Mouse (Mus musculus) megakaryocyte, embryonic 14.5 days (primary cell): ENCODE measurements around the gene Spata25. TPM values are rescaled to one million over a fixed set of nuclear protein-coding genes. Genes with fewer than 3 reads are reported as not detected.
"Not testable (repeated sequence)": the region's sequence is repeated elsewhere in the genome, so short reads cannot be mapped to it uniquely, and the experiment has no call there.

Source experiments
- H3K27me3 ChIP-seq: replicated peaks from 2 replicates; pipeline ENCODE3; 2012; ENCODE audit warnings: inconsistent platforms
- H3K36me3 ChIP-seq: replicated peaks from 2 replicates; pipeline ENCODE3; 2012; ENCODE audit warnings: low read length, inconsistent platforms, mixed read lengths
- H3K4me1 ChIP-seq: 2 replicates; pipeline ENCODE4 v1.6.1; 2012; ENCODE audit warnings: inconsistent platforms
- H3K4me3 ChIP-seq: replicated peaks from 2 replicates; pipeline ENCODE3; 2012; ENCODE audit warnings: moderate library complexity, mild to moderate bottlenecking, inconsistent platforms
- H3K9me3 ChIP-seq: 2 replicates; pipeline ENCODE4 v1.6.1; 2012; ENCODE audit warnings: inconsistent platforms
- FLI1 ChIP-seq: IDR thresholded peaks from 2 replicates; pipeline ENCODE4 v1.6.1; 2012; ENCODE audit warnings: low read length, inconsistent platforms, mixed read lengths
- GATA1 ChIP-seq: IDR thresholded peaks from 3 replicates; pipeline ENCODE4 v1.6.1; 2012; ENCODE audit warnings: mixed read lengths, low read length, inconsistent platforms, borderline replicate concordance
- polyA plus RNA-seq: library from polyadenylated mRNA; stranded (reverse); fragments of >175 nt; gene quantifications from 2 replicates; pipeline ENCODE4 v1.2.3, GENCODE M21; 2012; ENCODE audit warnings: low replicate concordance; ENCODE audit not compliant: insufficient read depth

Gene Spata25
- polyA plus RNA-seq, 1 experiment: not detected

DNA sequence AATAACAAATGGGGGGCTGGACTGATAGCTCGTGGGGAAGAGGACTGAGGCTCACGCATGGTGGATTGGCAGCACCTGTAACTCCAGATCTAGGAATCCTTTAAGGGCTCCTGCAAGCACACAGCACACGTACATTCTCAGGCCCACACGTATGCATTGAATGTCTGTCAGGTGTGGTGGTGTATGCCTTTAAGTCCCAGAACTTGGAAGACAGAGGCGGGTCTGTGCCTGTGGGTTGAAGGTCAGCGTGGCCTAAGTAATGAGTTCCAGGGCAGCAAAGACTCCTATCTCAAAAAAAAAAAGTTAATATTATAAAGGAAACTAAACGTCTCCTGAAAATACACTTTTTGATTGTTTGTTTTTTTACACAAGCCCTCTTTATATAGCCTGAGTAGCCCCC, 21.7 kb downstream of the Spata25 start:
- peaks cover 51% of the 10 kb centered on the region for H3K36me3 ChIP-seq
- no peaks in the 10 kb centered on the region for H3K27me3 ChIP-seq
- H3K9me3 ChIP-seq: no peaks in the 10 kb centered on the region
- TF ChIP-seq FLI1 (no peak), GATA1 (no peak)
- peaks cover 51% of the 10 kb centered on the region for H3K4me1 ChIP-seq
- peak overlapping the region; percentile 72 for H3K4me3 ChIP-seq

DNA sequence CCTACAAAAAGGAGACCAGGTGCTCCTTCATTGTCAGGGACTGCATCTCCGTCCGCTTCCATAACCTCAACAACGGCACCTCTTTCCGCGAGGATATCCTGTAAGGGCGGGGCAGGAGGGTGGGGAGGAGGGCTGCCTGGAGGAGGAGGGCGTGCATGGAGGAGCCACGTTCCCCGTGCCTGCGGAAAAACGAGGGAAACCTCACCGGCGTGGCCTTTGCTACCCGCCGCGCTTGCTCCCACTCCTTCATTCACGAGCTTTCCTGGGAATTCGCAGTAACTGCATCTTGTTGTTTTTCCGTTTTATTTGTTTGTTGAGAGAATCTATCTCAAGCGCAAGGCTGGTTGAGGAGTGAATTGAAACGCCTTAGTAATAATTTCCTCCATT, 23.0 kb downstream of the Spata25 start:
- Histone ChIP-seq H3K36me3 (peaks cover 54% of the 10 kb centered on the region), H3K9me3 (no peaks in the 10 kb centered on the region)
- TF ChIP-seq FLI1: no peak
- TF ChIP-seq GATA1: no peak

DNA sequence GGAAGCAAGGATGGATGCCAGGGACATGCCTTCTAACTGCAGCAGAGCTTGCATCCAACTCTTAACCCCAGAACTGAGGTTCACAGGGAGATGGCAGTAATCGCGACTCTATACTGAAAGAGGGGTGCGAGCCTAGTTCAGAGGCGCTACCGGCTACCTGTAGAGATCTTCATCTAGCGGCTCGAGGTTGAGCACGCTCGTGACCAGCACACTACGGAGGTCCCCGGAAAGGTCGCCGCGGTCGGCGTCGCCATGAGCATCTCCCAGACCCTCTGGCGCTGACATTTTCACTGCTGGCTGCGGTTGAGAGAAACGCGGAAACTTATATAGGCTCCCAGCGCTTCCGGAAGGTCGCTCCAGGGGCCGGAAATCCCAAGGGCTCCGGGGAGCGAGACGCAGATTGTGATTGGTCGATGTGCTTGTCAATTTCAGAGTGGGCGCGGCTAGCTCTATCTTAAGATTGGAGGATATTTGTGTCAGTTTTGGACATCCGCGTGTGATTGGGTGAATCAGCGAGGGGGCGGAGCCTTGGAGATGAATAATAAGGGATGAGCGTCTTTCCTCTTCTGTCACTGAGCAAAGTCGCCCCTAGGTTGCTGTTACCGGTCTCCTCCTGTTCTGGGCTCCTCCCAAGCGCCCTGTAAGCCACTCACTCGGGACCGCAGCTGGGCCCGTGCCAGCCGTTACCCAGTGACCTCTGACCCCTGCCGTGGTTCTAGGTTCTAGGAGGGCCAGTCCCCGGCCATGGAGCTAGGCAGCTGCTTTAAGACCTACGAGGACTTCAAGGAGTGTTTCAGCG, 23.6 kb downstream of the Spata25 start, which contains the start of the genes Acot8 and Zswim3:
Acot8 (minus strand) TSS at position 350 of the 799 bp plus-strand sequence.
Zswim3 (plus strand) TSS at position 566 of the 799 bp plus-strand sequence.
- Histone ChIP-seq H3K36me3 (peaks cover 54% of the 10 kb centered on the region), H3K27me3 (no peaks in the 10 kb centered on the region)
- TF ChIP-seq FLI1 (peak; percentile 83; the same call in 1 of the 2 replicates), GATA1 (no peak)

More for the DNA sequence above, 23.0 kb downstream of the Spata25 start:
- no peaks in the 10 kb centered on the region for H3K27me3 ChIP-seq
- peak overlapping the region; percentile 98 for H3K4me3 ChIP-seq
- peaks cover 55% of the 10 kb centered on the region for H3K4me1 ChIP-seq

DNA sequence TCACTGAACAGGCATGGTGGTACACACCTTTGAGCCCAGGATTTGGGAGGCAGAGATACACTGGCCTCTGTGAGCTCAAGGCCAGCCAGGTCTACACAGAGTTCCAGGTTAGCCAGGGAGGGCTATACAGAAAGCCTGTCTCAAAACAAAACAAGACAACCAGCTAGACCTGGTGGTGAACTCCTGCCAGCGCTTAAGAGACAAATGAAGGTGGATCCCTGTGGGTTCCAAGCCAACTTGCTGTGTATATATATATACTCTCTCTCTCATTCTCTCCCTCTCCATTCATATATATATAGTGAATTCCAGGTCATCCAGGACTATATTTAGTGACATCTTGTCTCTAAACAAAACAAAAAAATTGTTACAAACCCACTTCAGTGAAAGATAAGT, 24.4 kb downstream of the Spata25 start:
- peaks cover 59% of the 10 kb centered on the region for H3K4me1 ChIP-seq
- H3K9me3 ChIP-seq: no peaks in the 10 kb centered on the region
- H3K27me3 ChIP-seq: no peaks in the 10 kb centered on the region
- no peak for TF ChIP-seq GATA1
- TF ChIP-seq FLI1: no peak
- H3K36me3 ChIP-seq: peaks cover 54% of the 10 kb centered on the region
- H3K4me3 ChIP-seq: peak overlapping the region; percentile 98

More for the DNA sequence above, 23.6 kb downstream of the Spata25 start, which contains the start of the genes Acot8 and Zswim3:
- H3K4me3 ChIP-seq: peak within 1 kb of the TSS; percentile 98
- H3K4me1 ChIP-seq: peaks cover 56% of the 10 kb centered on the region
- no peaks in the 10 kb centered on the region for H3K9me3 ChIP-seq

DNA sequence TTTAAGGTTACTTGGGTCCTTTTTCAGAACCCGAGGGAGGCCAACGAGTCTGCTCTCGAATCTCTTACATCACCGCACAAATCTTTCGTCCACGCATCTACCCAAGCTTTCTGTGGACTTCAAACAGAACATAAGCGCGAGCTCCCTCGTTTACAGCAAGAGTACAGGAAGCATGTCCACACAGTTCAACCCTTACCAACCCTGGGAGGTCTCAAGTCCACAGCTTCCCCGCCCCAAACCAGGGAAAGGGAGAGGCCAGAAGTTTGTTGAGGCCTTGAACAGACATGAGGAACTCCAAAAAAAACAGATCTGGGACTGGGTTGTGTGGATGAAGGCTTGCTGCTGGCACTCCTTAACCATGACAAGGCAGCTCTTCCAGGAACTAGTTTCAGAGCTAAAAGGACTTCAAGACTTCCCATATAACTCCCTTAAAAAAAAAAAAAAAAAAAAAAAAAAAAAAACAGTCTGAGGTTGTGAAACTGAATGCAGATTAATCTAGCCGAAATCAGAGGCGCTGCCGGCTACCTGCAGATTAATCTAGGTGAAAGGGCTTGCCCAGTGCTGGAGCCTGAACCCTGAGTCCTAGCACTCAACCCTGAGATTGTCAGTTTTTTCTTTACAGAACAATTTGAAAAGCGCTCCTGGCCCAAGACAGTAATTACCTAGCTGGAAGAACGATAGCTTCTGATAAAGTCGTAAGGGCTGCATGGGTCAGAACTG, 25.0 kb downstream of the Spata25 start:
- Histone ChIP-seq H3K4me1 (peaks cover 59% of the 10 kb centered on the region), H3K9me3 (no peaks in the 10 kb centered on the region), H3K4me3 (peak overlapping the region; percentile 98), H3K27me3 (no peaks in the 10 kb centered on the region), H3K36me3 (peaks cover 49% of the 10 kb centered on the region)
- TF ChIP-seq FLI1 (no peak), GATA1 (no peak)

DNA sequence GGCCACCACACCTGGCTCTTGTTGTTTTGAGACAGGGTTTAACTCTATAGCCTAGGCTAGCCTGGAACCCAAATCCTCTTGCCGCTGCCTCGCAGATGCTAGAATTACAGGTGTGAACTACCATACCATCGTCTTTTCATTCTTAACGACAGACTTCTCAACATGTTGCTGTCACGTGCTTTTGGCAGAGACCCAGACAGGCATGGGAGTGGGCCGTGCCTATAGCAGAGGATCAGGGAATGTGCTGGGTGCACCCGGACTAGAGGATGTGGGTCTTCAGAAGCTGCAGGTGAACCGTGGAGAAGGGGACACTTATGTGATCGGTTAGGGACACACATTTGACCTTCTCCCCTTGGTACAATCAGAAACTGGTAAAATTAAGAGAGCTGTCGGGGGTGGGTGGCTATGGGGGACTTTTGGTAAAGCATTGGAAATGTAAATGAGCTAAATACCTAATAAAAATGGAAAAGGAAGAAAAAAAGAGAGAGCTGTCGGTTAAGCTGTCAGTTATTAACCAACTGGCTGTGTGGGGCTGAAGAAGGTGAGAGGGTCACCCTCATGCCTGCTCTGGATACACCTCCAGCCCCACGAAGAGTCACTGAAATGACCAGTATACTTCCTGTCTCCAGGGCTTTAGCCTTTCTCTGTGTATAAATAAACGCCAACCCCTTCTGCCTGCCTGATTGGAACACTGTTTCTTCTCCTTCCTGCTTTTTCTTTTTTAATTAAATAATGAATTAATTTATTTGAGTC, 27.9 kb downstream of the Spata25 start:
- H3K4me1 ChIP-seq: peaks cover 36% of the 10 kb centered on the region
- H3K9me3 ChIP-seq: no peaks in the 10 kb centered on the region
- no peak overlapping the region for H3K4me3 ChIP-seq
- no peaks in the 10 kb centered on the region for H3K27me3 ChIP-seq
- peaks cover 71% of the 10 kb centered on the region for H3K36me3 ChIP-seq
- TF ChIP-seq FLI1: no peak
- no peak for TF ChIP-seq GATA1

DNA sequence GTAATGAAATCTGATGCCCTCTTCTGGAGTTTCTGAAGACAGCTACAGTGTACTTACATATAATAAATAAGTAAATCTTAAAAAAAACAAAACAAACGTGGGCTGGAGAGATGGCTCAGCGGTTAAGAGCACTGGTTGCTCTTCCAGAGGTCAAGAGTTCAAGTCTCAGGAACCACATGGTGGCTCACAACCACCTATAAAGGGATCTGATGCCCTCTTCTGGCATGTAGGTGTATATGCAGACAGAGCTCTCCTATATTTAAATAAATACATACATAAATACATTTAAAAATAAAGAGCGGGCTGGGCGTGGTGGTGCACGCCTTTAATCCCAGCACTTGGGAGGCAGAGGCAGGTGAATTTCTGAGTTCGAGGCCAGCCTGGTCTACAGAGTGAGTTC, 29.8 kb downstream of the Spata25 start:
- H3K4me3 ChIP-seq, H3K9me3 ChIP-seq, H3K27me3 ChIP-seq: not testable (repeated sequence)
- peaks cover 88% of the 10 kb centered on the region for H3K36me3 ChIP-seq
- H3K4me1 ChIP-seq: peaks cover 36% of the 10 kb centered on the region

DNA sequence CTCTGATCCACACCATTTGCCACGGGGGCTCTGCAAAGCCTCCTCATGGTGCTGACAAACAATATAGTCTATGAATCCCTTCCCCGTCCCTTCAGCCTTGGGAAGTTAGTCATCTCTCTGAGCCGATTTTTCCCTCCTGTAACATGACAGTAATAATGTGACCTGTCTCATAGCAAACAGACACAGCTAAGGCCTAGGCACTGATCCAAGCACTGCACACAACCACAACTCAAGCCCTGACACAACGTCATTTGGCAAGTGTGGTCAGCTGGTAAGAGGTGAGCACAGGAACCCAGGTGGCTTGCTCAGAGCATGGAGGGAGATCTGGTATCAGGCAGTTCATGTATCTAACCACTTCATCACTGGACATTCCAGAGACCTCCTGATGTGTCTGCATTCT, 32.5 kb downstream of the Spata25 start:
- Histone ChIP-seq H3K4me3 (no peak overlapping the region), H3K4me1 (peaks cover 13% of the 10 kb centered on the region), H3K27me3 (no peaks in the 10 kb centered on the region), H3K36me3 (peaks cover 91% of the 10 kb centered on the region), H3K9me3 (no peaks in the 10 kb centered on the region)
- no peak for TF ChIP-seq GATA1
- TF ChIP-seq FLI1: no peak

DNA sequence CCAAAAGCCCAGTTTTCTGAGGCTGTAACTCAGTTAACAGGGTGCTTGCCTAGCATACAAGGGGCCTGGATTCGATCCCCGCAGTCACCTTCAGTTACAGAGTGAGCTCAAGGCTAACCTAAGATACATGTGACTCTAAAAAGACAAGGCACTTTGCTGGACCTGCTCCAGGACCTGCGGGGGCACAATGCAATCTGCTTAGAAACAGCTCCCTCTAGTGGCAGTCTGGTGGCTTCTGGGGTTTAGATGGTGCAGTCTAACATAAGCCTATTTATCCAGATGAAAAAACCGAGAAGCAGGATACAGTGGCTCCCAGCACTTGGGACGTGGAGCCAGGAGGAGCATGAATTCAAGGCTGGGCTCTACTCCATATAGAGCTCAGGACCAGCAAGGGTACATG, 34.0 kb downstream of the Spata25 start:
- Histone ChIP-seq H3K9me3 (no peaks in the 10 kb centered on the region), H3K4me3 (no peak overlapping the region), H3K36me3 (peaks cover 90% of the 10 kb centered on the region), H3K4me1 (peaks cover 9% of the 10 kb centered on the region), H3K27me3 (no peaks in the 10 kb centered on the region)
- TF ChIP-seq GATA1 (no peak), FLI1 (no peak)
